In genomic region chr7:25222275-25222967, GRCm38 (mm10) we compare ENCODE assay signal across 8 mouse cellular contexts. TPM values are rescaled to one million over a fixed set of nuclear protein-coding genes. Genes with fewer than 3 reads are reported as not detected.
DNase-seq lines count a peak whose midpoint lies in the region; ATAC-seq and TF ChIP-seq lines count a peak whose summit lies in the region.

No protein-coding gene starts in this region.

- TF ChIP-seq POLR2A in bone marrow, adult 2 months (IDR thresholded peaks at IDR 0.05; ENCODE audit: borderline replicate concordance, control insufficient read depth, low read depth, low read length), result no peak

- TF ChIP-seq CTCF in bone marrow, adult 2 months (IDR thresholded peaks at IDR 0.05; ENCODE audit: control insufficient read depth, insufficient read depth, low read length), result no peak

- H3K9ac ChIP-seq in heart, embryonic 14.5 days (ENCODE audit: low read length), result peak overlapping the region; percentile 83
- H3K9ac ChIP-seq in hindbrain, embryonic 11.5 days (ENCODE audit: low read depth, low read length), result peak overlapping the region; percentile 62; the same call in 1 of the 2 replicates
- H3K9ac ChIP-seq in midbrain, embryonic 11.5 days (ENCODE audit: low read length), result no peak overlapping the region

- no peaks in the 10 kb centered on the region for H3K27me3 ChIP-seq in heart, embryonic 14.5 days (ENCODE audit: control insufficient read depth, insufficient read depth, low read length)
- no peaks in the 10 kb centered on the region for H3K27me3 ChIP-seq in hindbrain, embryonic 11.5 days (ENCODE audit: control insufficient read depth, insufficient read depth, low read length)
- no peaks in the 10 kb centered on the region for H3K27me3 ChIP-seq in midbrain, embryonic 11.5 days (ENCODE audit: control insufficient read depth, insufficient read depth, low read length)

- no peaks in the 10 kb centered on the region for H3K9me3 ChIP-seq in heart, embryonic 14.5 days (ENCODE audit: control insufficient read depth, low read length)
- H3K9me3 ChIP-seq in hindbrain, embryonic 11.5 days (ENCODE audit: control insufficient read depth, low read length), result no peaks in the 10 kb centered on the region
- no peaks in the 10 kb centered on the region for H3K9me3 ChIP-seq in midbrain, embryonic 11.5 days (ENCODE audit: control insufficient read depth, low read length)

- peaks cover 50% of the 10 kb centered on the region for H3K36me3 ChIP-seq in heart, embryonic 14.5 days (ENCODE audit: control insufficient read depth, insufficient read depth, low read length)
- peaks cover 4% of the 10 kb centered on the region; the same call in 1 of the 2 replicates for H3K36me3 ChIP-seq in hindbrain, embryonic 11.5 days (ENCODE audit: control insufficient read depth, insufficient read depth, low read length)
- H3K36me3 ChIP-seq in midbrain, embryonic 11.5 days (ENCODE audit: control insufficient read depth, insufficient read depth, low read length), result peaks cover 17% of the 10 kb centered on the region; the same call in 1 of the 2 replicates

- H3K4me3 ChIP-seq in heart, embryonic 14.5 days (ENCODE audit: control insufficient read depth in 1 of 2, insufficient read depth in 1 of 2, low read depth in 1 of 2, low read length in 2 of 2), result peak overlapping the region in 1 of 2 experiments; percentile 55; a peak in 2 of 4 replicates
- peak overlapping the region; percentile 75 for H3K4me3 ChIP-seq in bone marrow, adult 2 months (replicated peaks; ENCODE audit: control insufficient read depth, low read depth, low read length)
- H3K4me3 ChIP-seq in hindbrain, embryonic 11.5 days (ENCODE audit: low read depth, low read length), result peak overlapping the region; percentile 65; the same call in 1 of the 2 replicates
- peak overlapping the region; percentile 64 for H3K4me3 ChIP-seq in midbrain, embryonic 11.5 days (ENCODE audit: low read depth, low read length)

- no peak for ATAC-seq in heart, embryonic 14.5 days (ENCODE audit: insufficient number of reproducible peaks, insufficient read depth, low FRiP score, low read depth)
- no peak for ATAC-seq in hindbrain, embryonic 11.5 days (ENCODE audit: low FRiP score)
- ATAC-seq in midbrain, embryonic 11.5 days (ENCODE audit: low FRiP score), result no peak

- H3K4me2 ChIP-seq in heart, embryonic 14.5 days (ENCODE audit: low read length), result peak overlapping the region; percentile 93
- H3K4me2 ChIP-seq in hindbrain, embryonic 11.5 days (replicated peaks; ENCODE audit: low read depth, low read length), result peak overlapping the region; percentile 98; the same call in 1 of the 2 replicates
- H3K4me2 ChIP-seq in midbrain, embryonic 11.5 days, result peak overlapping the region; percentile 97

- H3K27ac ChIP-seq in heart, embryonic 14.5 days (replicated peaks in 1 of 2; ENCODE audit: control insufficient read depth in 1 of 2, insufficient read depth in 1 of 2, low read depth in 2 of 2, low read length in 2 of 2), result no peak overlapping the region
- H3K27ac ChIP-seq in bone marrow, adult 2 months (ENCODE audit: control insufficient read depth, insufficient read depth, low read depth, low read length, poor library complexity), result peak overlapping the region; percentile 55
- H3K27ac ChIP-seq in hindbrain, embryonic 11.5 days (ENCODE audit: low read depth, low read length), result no peak overlapping the region
- no peak overlapping the region for H3K27ac ChIP-seq in midbrain, embryonic 11.5 days (ENCODE audit: low read depth, low read length)

- intact Hi-C loops in heart, postnatal 14 days (cut with DNase I), result loop anchor here (2.0 to 10.0 kb wide), 2 partner anchors 14 to 318 kb away; partner anchors contain the start of genes Arhgef1 and Gsk3a

- DNase-seq in heart, postnatal 14 days, result no peak
- DNase-seq in hindbrain, embryonic 11.5 days (ENCODE audit: low spot score), result no peak
- DNase-seq in midbrain, embryonic 11.5 days (ENCODE audit: low spot score, missing footprints), result peak; percentile 75
- DNase-seq in gastrocnemius, adult 18-20 months (ENCODE audit: low spot score), result no peak
- no peak for DNase-seq in adrenal gland, postnatal 25 days
- DNase-seq in cerebellum, postnatal 36 days, result no peak

- whole genome bisulfite sequencing in heart, embryonic 14.5 days, result 78% methylated on average over 10 of the region's 10 CpGs
- 77% methylated on average over 10 of the region's 10 CpGs for WGBS in bone marrow, adult 2 months
- WGBS in hindbrain, embryonic 11.5 days, result 90% methylated on average over 10 of the region's 10 CpGs
- 89% methylated on average over 10 of the region's 10 CpGs for WGBS in midbrain, embryonic 11.5 days

- H3K4me1 ChIP-seq in heart, embryonic 14.5 days (ENCODE audit: control insufficient read depth in 2 of 2, insufficient read depth in 2 of 2, low read length in 2 of 2), result peaks cover 13 to 26% of the 10 kb centered on the region in 2 experiments
- H3K4me1 ChIP-seq in bone marrow, adult 2 months (ENCODE audit: control insufficient read depth, insufficient read depth, low read length), result peaks cover 3% of the 10 kb centered on the region; the same call in 1 of the 2 replicates
- H3K4me1 ChIP-seq in hindbrain, embryonic 11.5 days (replicated peaks; ENCODE audit: control insufficient read depth, insufficient read depth, low read length), result peaks cover 11% of the 10 kb centered on the region
- H3K4me1 ChIP-seq in midbrain, embryonic 11.5 days (ENCODE audit: control insufficient read depth, insufficient read depth, low read length), result peaks cover 21% of the 10 kb centered on the region

RNA-seq across cellular contexts. Expression of gene Zfp526, which starts 1.2 kb away (rescaled TPM):
- 2.3 and 2.4 TPM in 2 replicates for polyA plus RNA-seq in heart, embryonic 14.5 days (2014; fragmentation: Nextera tagmentation; extraction: Ambion mirVana)
- total RNA-seq in heart, postnatal 14 days (2021), result 1 to 10 TPM; 8.0 to 9.1 TPM
- 7.2 and 13.9 TPM in 2 replicates for polyA plus RNA-seq in bone marrow, adult 2 months (2011; ENCODE audit: insufficient read depth, insufficient read length, low replicate concordance, missing spikeins)
- 2.9 and 3.9 TPM in 2 replicates for polyA plus RNA-seq in hindbrain, embryonic 11.5 days (2014; fragmentation: Nextera tagmentation; extraction: Ambion mirVana)
- 2.7 and 3.2 TPM in 2 replicates for polyA plus RNA-seq in midbrain, embryonic 11.5 days (2014; fragmentation: Nextera tagmentation; extraction: Ambion mirVana)
- 1 to 10 TPM; 4.7 to 5.3 TPM for total RNA-seq in gastrocnemius, adult 18-20 months (2021)
- 14.6 and 16.0 TPM in 2 replicates for total RNA-seq in adrenal gland, postnatal 25 days (2021)

RNA-seq across cellular contexts. Expression of gene Dedd2, which starts 2.0 kb away (rescaled TPM):
- polyA plus RNA-seq in heart, embryonic 14.5 days (2014; fragmentation: Nextera tagmentation; extraction: Ambion mirVana), result 4.8 and 5.7 TPM in 2 replicates
- total RNA-seq in heart, postnatal 14 days (2021), result 10 to 100 TPM; 17.9 to 19.2 TPM
- 66.5 and 109 TPM in 2 replicates for polyA plus RNA-seq in bone marrow, adult 2 months (2011; ENCODE audit: insufficient read depth, insufficient read length, low replicate concordance, missing spikeins)
- polyA plus RNA-seq in hindbrain, embryonic 11.5 days (2014; fragmentation: Nextera tagmentation; extraction: Ambion mirVana), result 7.3 and 8.5 TPM in 2 replicates
- 6.9 and 7.7 TPM in 2 replicates for polyA plus RNA-seq in midbrain, embryonic 11.5 days (2014; fragmentation: Nextera tagmentation; extraction: Ambion mirVana)
- 1 to 10 TPM; 8.3 to 8.4 TPM for total RNA-seq in gastrocnemius, adult 18-20 months (2021)
- total RNA-seq in adrenal gland, postnatal 25 days (2021), result 17.5 and 18.0 TPM in 2 replicates

RNA-seq across cellular contexts. Expression of gene Gsk3a, which starts 15.2 kb away (rescaled TPM):
- polyA plus RNA-seq in heart, embryonic 14.5 days (2014; fragmentation: Nextera tagmentation; extraction: Ambion mirVana), result 10.0 and 12.2 TPM in 2 replicates
- total RNA-seq in heart, postnatal 14 days (2021), result 10 to 100 TPM; 58.6 to 66.6 TPM
- polyA plus RNA-seq in bone marrow, adult 2 months (2011; ENCODE audit: insufficient read depth, insufficient read length, low replicate concordance, missing spikeins), result 53.6 and 56.8 TPM in 2 replicates
- 14.1 and 16.1 TPM in 2 replicates for polyA plus RNA-seq in hindbrain, embryonic 11.5 days (2014; fragmentation: Nextera tagmentation; extraction: Ambion mirVana)
- polyA plus RNA-seq in midbrain, embryonic 11.5 days (2014; fragmentation: Nextera tagmentation; extraction: Ambion mirVana), result 12.8 and 14.6 TPM in 2 replicates
- total RNA-seq in gastrocnemius, adult 18-20 months (2021), result 10 to 100 TPM; 83.2 to 83.8 TPM
- total RNA-seq in adrenal gland, postnatal 25 days (2021), result 97.4 and 108 TPM in 2 replicates

RNA-seq across cellular contexts. Expression of gene Erf, which starts 28.1 kb away (rescaled TPM):
- 14.4 and 17.4 TPM in 2 replicates for polyA plus RNA-seq in heart, embryonic 14.5 days (2014; fragmentation: Nextera tagmentation; extraction: Ambion mirVana)
- total RNA-seq in heart, postnatal 14 days (2021), result 10 to 100 TPM; 32.8 to 33.2 TPM
- 6.8 and 14.6 TPM in 2 replicates for polyA plus RNA-seq in bone marrow, adult 2 months (2011; ENCODE audit: insufficient read depth, insufficient read length, low replicate concordance, missing spikeins)
- 12.8 and 14.2 TPM in 2 replicates for polyA plus RNA-seq in hindbrain, embryonic 11.5 days (2014; fragmentation: Nextera tagmentation; extraction: Ambion mirVana)
- polyA plus RNA-seq in midbrain, embryonic 11.5 days (2014; fragmentation: Nextera tagmentation; extraction: Ambion mirVana), result 11.7 and 13.9 TPM in 2 replicates
- total RNA-seq in gastrocnemius, adult 18-20 months (2021), result 1 to 10 TPM; 5.7 to 7.3 TPM
- 19.4 and 33.2 TPM in 2 replicates for total RNA-seq in adrenal gland, postnatal 25 days (2021)

RNA-seq across cellular contexts. Expression of gene Pou2f2, which starts 42.9 kb away (rescaled TPM):
- polyA plus RNA-seq in heart, embryonic 14.5 days (2014; fragmentation: Nextera tagmentation; extraction: Ambion mirVana), result 0.50 and 0.71 TPM in 2 replicates
- under 1 TPM; 0.44 to 0.60 TPM for total RNA-seq in heart, postnatal 14 days (2021)
- 7.8 and 16.8 TPM in 2 replicates for polyA plus RNA-seq in bone marrow, adult 2 months (2011; ENCODE audit: insufficient read depth, insufficient read length, low replicate concordance, missing spikeins)
- polyA plus RNA-seq in hindbrain, embryonic 11.5 days (2014; fragmentation: Nextera tagmentation; extraction: Ambion mirVana), result 40.1 and 51.9 TPM in 2 replicates
- 26.6 and 31.3 TPM in 2 replicates for polyA plus RNA-seq in midbrain, embryonic 11.5 days (2014; fragmentation: Nextera tagmentation; extraction: Ambion mirVana)
- total RNA-seq in gastrocnemius, adult 18-20 months (2021), result under 1 TPM; 0.07 to 0.09 TPM
- 0.67 and 1.0 TPM in 2 replicates for total RNA-seq in adrenal gland, postnatal 25 days (2021)
